Mouse (Mus musculus) testis, postnatal 10 days (tissue): ENCODE results near the gene Klhl3.
A peak's percentile ranks its signal among the peaks of the same experiment; 100 is the strongest.

Experiments used
- DNase-seq: peaks from one replicate; pipeline ENCODE4 v3.0.0; 2021; ENCODE audit warnings: low spot score

Klhl3 gene

DNA sequence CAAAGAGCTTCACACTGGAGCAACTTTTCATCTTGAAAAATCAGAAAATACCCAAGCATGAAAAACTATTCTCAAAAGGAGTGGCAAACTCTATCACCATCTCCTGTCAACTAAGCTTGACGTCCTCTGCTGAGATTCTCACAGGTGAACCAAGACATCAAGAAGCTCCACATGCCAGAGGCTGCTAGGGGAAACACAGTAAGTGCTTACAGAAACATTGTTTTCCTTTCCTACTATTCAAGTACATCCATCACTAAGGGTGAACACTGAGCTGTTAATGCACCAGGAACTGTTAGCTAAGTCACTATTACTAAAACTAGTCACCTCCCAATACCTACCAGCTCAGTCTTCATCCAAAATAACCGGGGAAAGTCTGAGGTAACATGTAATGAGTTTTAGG, 11.6 kb upstream of the Klhl3 start:
- DNase-seq, result no peak

GRCm38 (mm10) chr13:58124278-58124677, 10.9 kb upstream of the Klhl3 start:
- no peak for DNase-seq

- DNase-seq, result no peak
Measured at GRCm38 (mm10) chr13:58123381-58123780, 10.0 kb upstream of the Klhl3 start.

DNA sequence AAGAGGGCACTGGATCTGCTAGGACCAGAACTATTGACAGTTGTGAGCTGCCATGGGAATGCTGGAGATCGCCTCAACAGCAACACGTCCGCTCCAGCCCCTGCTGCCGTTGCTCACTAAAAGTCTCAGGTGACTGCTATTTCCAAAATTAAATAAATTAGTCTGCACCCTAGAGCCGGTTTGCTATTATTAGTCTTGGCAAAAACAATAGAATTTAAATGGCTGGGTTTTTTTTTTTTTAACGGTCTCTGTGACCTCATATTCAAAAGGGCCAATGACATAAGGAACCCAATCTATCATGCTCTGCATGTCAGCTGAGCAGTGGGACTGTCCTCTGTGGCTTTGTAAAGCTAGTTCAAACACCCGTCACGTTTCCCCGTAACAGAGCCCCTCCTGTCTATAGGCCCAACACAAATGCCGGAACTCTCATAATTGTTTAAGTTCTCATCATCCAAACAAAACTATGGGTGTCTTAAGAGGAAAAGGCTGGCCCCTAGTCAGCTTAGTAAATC, 9.4 kb upstream of the Klhl3 start:
- DNase-seq, result no peak

DNA sequence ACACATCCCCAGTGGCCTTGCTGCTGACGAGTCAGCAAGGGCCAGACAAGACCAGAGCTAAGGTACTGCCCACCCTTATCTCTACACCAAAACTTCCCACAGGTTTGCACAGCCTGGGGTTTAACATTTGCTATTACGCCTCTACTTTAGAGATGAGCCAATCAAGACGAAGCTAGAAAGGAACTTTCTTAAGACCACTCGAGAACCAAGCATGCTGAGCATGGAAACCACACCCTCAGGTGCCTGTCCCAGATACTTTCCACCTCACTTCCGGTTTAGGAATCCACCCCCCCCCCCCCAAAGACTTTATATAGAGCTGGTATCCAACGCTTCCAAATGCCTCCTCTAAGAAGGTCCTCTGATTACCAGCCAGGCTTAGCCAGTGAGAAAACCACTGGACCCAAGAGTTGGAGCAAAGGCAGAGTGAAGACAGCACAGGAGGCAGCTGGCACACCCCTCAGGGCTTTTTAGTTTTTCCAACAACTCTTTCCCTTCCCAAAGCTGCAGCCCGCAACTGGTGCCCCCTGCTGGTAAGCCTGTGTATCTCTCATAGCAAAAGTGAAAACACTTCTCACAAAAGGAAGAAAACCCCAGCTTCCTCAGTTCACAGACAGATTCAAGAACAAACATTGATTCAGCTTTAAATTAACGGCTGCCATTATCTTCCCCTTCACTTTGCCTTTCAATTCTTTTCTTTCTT, 4.1 kb upstream of the Klhl3 start:
- peak; percentile 88 for DNase-seq

DNA sequence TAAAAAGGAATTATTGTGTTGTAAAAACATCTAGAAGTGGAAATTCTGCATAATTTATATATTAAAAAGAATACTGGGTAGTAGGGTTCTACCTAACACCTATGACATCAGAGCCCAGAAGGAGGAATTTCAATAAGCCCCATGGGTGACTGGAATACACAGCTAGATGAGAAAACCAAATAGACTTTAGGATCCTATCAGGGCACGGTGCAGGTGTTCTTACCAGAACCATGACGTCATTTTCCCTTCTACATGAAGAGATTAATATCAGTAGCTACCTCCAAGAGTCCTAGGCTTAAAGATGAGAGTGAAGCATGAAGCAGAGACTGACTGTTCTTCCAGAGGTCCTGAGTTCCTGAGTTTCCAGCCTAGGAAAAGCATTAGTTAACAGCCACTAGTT, 3.4 kb upstream of the Klhl3 start:
- DNase-seq, result no peak

DNA sequence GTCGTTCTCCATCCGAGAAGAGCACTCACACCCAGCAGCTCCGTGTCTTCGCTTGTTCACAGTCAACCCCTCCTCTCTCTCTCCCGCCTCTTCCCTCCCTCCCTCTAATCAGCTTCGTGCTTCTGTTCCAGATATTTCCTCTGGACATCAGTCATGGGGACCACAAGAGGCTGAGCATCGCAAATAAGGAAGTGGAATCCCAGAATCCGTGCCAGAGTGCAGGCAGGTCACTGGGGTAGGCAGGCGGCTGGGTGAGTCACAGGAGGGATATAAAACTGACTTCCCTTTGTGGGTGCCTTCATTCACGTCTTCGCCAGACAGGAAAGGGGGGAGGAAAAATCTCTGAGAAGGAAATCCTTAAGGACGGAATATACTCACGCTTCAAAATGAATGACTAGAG, 1.8 kb upstream of the Klhl3 start:
- DNase-seq, result no peak

DNA sequence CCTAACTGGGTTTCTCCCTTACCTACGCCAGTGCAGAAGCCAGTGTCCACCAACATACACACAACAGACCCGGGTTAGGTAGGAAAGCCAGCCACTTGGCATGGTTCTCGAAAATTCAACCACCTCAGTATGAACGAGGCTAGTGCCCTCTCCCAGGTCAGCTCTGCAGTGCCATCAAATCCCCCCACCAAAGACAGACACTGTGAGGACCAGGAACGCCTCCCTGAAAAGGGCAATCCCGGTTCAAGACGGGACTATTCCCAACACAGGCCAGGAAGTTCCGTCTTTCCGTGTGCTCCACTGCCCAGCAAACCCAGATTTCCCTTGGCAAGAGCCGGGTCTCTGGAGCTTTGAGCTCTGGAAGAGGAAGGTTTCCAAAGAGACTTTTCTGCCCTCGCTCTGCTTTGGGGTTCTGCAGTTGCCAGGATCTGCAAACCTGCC, 771 bp downstream of the Klhl3 start:
- DNase-seq, result no peak

GRCm38 (mm10) chr13:58112191-58112590, 1.2 kb downstream of the Klhl3 start:
- DNase-seq, result no peak

DNA sequence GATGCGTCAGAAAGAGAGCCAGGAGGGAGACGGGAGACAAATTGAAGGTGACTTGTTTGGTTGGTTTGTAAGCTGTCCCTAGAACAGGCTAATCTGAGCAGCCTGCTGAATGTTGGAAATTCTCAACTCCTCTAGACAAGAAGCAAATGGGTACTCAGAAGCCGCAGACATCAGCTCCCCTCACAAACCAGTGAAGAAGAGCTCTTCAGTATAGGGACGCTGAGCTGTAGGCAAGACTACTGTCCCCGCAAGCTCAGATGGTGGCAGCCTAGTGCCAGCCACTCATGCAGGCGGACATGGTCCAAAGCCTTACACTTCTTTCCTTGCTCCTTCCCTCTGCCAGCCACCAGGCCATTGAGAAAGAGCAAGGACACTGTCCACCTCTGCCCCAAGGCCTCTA, 2.1 kb downstream of the Klhl3 start:
- no peak for DNase-seq

- no peak for DNase-seq
Measured at GRCm38 (mm10) chr13:58090643-58091042, 22.7 kb downstream of the Klhl3 start.

GRCm38 (mm10) chr13:58084396-58084795, 29.0 kb downstream of the Klhl3 start:
- no peak for DNase-seq

DNA sequence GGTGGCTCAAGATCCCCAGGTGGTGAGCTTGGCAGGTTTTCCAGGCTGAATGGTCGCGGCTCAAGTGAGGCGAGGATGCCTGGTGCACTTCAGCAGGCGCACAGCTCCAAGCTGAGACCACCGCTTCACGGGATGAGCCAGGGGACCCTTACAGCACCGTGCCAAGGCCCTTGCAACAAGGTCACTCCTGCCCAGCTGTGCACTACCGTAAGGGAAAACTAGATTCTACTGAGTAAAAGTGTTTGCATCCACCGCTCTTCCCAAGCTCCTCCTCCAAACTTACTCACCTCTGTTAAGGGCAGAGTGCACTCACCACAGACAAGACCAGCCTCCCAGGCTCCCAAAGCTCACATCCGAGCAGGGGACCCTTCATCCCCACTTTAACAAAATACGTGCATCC, 29.9 kb downstream of the Klhl3 start:
- no peak for DNase-seq

DNA sequence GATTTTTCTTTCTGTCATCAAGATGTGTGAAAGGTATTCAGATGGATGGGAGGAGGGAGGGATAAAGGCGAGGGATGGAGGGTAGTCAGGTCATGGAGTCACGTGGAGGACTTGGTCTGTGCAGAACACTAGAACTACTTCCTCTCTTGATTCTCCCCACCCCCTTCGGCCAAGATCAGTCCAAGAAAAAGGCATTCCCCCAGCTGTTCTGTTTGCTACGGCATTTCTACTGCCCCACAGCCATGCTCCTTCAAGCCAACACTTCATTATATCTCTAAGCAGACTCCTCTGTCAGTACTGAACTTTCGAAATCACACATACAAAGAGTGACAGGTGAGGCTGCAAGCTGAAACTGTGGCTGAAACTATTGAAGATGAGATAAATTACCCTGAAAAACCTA, 30.3 kb downstream of the Klhl3 start:
- no peak for DNase-seq

- no peak for DNase-seq
Measured at GRCm38 (mm10) chr13:58078361-58078760, 35.0 kb downstream of the Klhl3 start.

DNA sequence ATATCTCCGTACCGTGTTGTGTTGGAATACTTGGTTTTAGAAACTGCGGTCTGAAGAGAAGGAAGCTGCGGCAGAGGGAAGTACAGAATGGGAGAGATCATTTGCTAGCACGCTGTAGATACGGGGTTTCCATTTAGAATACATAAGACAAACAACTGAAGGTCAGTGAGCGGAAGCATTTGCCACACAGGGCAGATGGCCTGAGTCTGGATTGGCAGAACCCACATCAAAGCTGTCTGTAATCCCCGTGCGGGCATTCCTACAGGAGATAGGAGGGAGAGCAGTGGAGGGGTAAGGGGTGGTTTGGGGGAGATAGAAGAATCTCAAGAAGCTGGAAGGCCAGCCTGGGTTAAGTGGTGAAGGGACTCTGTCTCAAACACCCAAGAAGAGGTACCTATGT, 38.5 kb downstream of the Klhl3 start:
- no peak for DNase-seq

DNA sequence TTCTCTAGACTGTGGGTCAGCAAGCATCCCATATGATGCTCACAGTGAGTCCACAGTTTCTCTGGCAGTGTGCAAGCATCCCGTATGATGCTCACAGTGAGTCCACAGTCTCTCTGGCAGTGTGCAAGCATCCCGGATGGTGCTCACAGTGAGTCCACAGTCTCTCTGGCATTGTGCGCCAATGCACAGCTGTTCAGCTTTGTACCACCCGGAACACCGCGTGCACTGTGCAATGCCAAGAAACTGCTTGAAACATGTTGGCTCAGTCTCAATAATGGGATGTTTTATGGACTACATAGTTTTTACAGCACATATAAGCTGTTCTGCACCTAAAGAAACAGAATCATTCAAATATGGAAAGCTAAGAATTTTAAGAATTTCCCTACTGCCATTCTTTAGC, 38.9 kb downstream of the Klhl3 start:
- no peak for DNase-seq

GRCm38 (mm10) chr13:58073254-58073882, 40.0 kb downstream of the Klhl3 start:
- no peak for DNase-seq

GRCm38 (mm10) chr13:58071209-58071608, 42.2 kb downstream of the Klhl3 start:
- peak; percentile 79 for DNase-seq

GRCm38 (mm10) chr13:58070504-58070903, 42.9 kb downstream of the Klhl3 start:
- no peak for DNase-seq

GRCm38 (mm10) chr13:58068421-58069209, 44.8 kb downstream of the Klhl3 start:
- DNase-seq, result no peak

DNA sequence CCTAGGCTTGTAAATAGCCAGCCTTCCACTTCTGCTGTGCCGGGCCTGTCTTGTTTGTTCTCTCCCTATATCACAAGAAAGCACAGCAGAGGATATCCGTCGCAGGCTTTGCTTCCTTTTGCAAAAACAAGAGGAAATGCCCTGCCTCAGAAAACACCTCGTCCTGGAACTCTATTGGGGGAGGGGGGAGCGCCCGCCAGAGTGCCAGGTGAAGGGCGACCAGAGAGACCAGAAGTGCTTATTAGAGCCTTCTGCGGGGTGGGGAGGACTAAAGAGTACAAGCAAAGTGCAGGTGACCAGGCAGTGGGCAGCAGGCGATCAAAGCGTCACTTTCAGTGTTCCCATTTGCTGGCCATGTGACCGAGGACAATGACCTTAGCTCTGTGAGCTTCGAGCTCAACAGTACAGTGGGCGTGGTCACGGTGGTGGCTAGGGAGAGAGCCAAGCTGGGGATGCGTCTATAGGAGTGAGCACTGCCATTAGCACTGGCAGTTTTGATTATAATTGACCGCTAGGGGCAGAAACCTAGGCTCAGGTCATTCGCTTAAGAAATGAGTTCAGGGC, 45.8 kb downstream of the Klhl3 start:
- DNase-seq, result peak; percentile 64
